Mouse (Mus musculus) CH12.LX (cell line): ENCODE results near the gene Dnase2b. TPM values are rescaled to one million over a fixed set of nuclear protein-coding genes. Genes with fewer than 3 reads are reported as not detected.
A peak's percentile ranks its signal among the peaks of the same experiment; 100 is the strongest.

ENCODE experiments used
- DNase-seq: peaks from one replicate; pipeline ENCODE4 v3.0.0-alpha.2; 2013; ENCODE audit errors: extremely low read depth
- H3K27ac ChIP-seq: 2 replicates; pipeline ENCODE4 v1.5.1; 2012; ENCODE audit warnings: low read depth, mild to moderate bottlenecking, control low read depth, moderate library complexity; ENCODE audit not compliant: insufficient read depth
- H3K27me3 ChIP-seq: replicated peaks from 2 replicates; pipeline ENCODE3; 2012; ENCODE audit warnings: inconsistent platforms
- H3K36me3 ChIP-seq, 2 experiments: replicated peaks in 1 of 2; 2 replicates each; pipeline versions ENCODE3 to v1.6.1; 2012; ENCODE audit warnings: inconsistent platforms in 1 of 2, low read length in 1 of 2, mild to moderate bottlenecking in 1 of 2, mixed read lengths in 1 of 2, moderate library complexity in 1 of 2; ENCODE audit not compliant: control insufficient read depth in 1 of 2, insufficient read depth in 1 of 2
- H3K4me1 ChIP-seq, 2 experiments: 2 replicates each; pipeline ENCODE4 v1.6.1; 2012; ENCODE audit warnings: inconsistent platforms in 1 of 2, moderate library complexity in 1 of 2; ENCODE audit not compliant: insufficient read depth in 2 of 2, control insufficient read depth in 1 of 2
- H3K4me2 ChIP-seq: 2 replicates; pipeline ENCODE4 v1.6.1; 2012; ENCODE audit warnings: low read depth, mild to moderate bottlenecking, control low read depth; ENCODE audit not compliant: poor library complexity, insufficient read depth, severe bottlenecking
- H3K4me3 ChIP-seq, 3 experiments: fragments of 150-350 bp in 1 of 3; sonication (generic) in 1 of 3; replicated peaks in 1 of 3; 2 replicates each; pipeline versions ENCODE3 to v1.5.1; 2011 to 2012; ENCODE audit warnings: low read depth in 2 of 3, low read length in 2 of 3, mild to moderate bottlenecking in 2 of 3, moderate library complexity in 2 of 3, control low read depth in 1 of 3, improper control_type of control experiment in 1 of 3, inconsistent platforms in 1 of 3, mixed read lengths in 1 of 3; ENCODE audit not compliant: poor library complexity in 1 of 3
- H3K79me2 ChIP-seq: replicated peaks from 2 replicates; pipeline ENCODE4 v1.6.1; 2012; ENCODE audit warnings: mild to moderate bottlenecking, moderate library complexity; ENCODE audit not compliant: control insufficient read depth, poor library complexity, insufficient read depth, severe bottlenecking; ENCODE audit errors: extremely low read depth
- H3K9ac ChIP-seq: 2 replicates; pipeline ENCODE4 v1.6.1; 2012; ENCODE audit warnings: low read depth, mild to moderate bottlenecking, control low read depth, moderate library complexity; ENCODE audit not compliant: insufficient read depth
- H3K9me3 ChIP-seq: replicated peaks from 2 replicates; pipeline ENCODE3; 2012; ENCODE audit warnings: low read length, inconsistent platforms, mixed read lengths
- BHLHE40 ChIP-seq: IDR thresholded peaks from 2 replicates; pipeline ENCODE4 v1.6.1; 2011; ENCODE audit warnings: mild to moderate bottlenecking, low read depth, low read length, improper control_type of control experiment
- CHD1 ChIP-seq: IDR thresholded peaks from 2 replicates; pipeline ENCODE4 v1.6.1; 2012; ENCODE audit warnings: low read depth, low read length, improper control_type of control experiment, inconsistent platforms
- CHD2 ChIP-seq: IDR thresholded peaks from 2 replicates; pipeline ENCODE4 v1.6.1; 2011; ENCODE audit warnings: low read length, improper control_type of control experiment
- CTCF ChIP-seq, 2 experiments: IDR thresholded peaks in 1 of 2; conservative IDR thresholded peaks in 1 of 2; 2 replicates each; pipeline ENCODE4 v1.5.1; 2011 to 2012; ENCODE audit warnings: low read depth in 2 of 2, low read length in 2 of 2, improper control_type of control experiment in 1 of 2, inconsistent platforms in 1 of 2, mild to moderate bottlenecking in 1 of 2, moderate library complexity in 1 of 2
- E2F4 ChIP-seq: IDR thresholded peaks from 2 replicates; pipeline ENCODE4 v1.6.1; 2011; ENCODE audit warnings: low read depth, low read length, improper control_type of control experiment; ENCODE audit not compliant: insufficient replicate concordance
- EP300 ChIP-seq: IDR thresholded peaks from 2 replicates; pipeline ENCODE4 v1.6.1; 2011; ENCODE audit warnings: low read length, improper control_type of control experiment
- ETS1 ChIP-seq: conservative IDR thresholded peaks from 2 replicates; pipeline ENCODE4 v1.6.1; 2012; ENCODE audit warnings: low read depth, mild to moderate bottlenecking, inconsistent platforms, low read length, improper control_type of control experiment, moderate library complexity
- GABPA ChIP-seq: IDR thresholded peaks from 2 replicates; pipeline ENCODE4 v1.6.1; 2012; ENCODE audit warnings: low read depth, low read length, improper control_type of control experiment, inconsistent platforms; ENCODE audit not compliant: insufficient replicate concordance
- HCFC1 ChIP-seq: IDR thresholded peaks from 2 replicates; pipeline ENCODE4 v1.6.1; 2012; ENCODE audit warnings: low read depth, mild to moderate bottlenecking, inconsistent platforms, low read length, improper control_type of control experiment
- IRF4 ChIP-seq: IDR thresholded peaks from 2 replicates; pipeline ENCODE4 v1.6.1; 2014; ENCODE audit warnings: low read depth, mild to moderate bottlenecking, inconsistent platforms, low read length, improper control_type of control experiment
- JUN ChIP-seq: IDR thresholded peaks from 2 replicates; pipeline ENCODE4 v1.6.1; 2011; ENCODE audit warnings: low read depth, mild to moderate bottlenecking, low read length, improper control_type of control experiment, moderate library complexity; ENCODE audit not compliant: insufficient read depth
- JUND ChIP-seq: conservative IDR thresholded peaks from 2 replicates; pipeline ENCODE4 v1.6.1; 2011; ENCODE audit warnings: low read depth, low read length, improper control_type of control experiment
- KAT2A ChIP-seq: IDR thresholded peaks from 2 replicates; pipeline ENCODE4 v1.6.1; 2012; ENCODE audit warnings: low read length, improper control_type of control experiment, inconsistent platforms; ENCODE audit not compliant: insufficient replicate concordance
- MAX ChIP-seq: IDR thresholded peaks from 2 replicates; pipeline ENCODE4 v1.6.1; 2011; ENCODE audit warnings: low read length, improper control_type of control experiment
- MAZ ChIP-seq: IDR thresholded peaks from 2 replicates; pipeline ENCODE4 v1.6.1; 2012; ENCODE audit warnings: low read depth, mild to moderate bottlenecking, inconsistent platforms, low read length, improper control_type of control experiment, moderate library complexity
- MXI1 ChIP-seq: IDR thresholded peaks from 2 replicates; pipeline ENCODE4 v1.6.1; 2011; ENCODE audit warnings: mild to moderate bottlenecking, low read depth, low read length, improper control_type of control experiment
- MYC ChIP-seq: IDR thresholded peaks from 2 replicates; pipeline ENCODE4 v1.6.1; 2011; ENCODE audit warnings: low read depth, mild to moderate bottlenecking, improper control_type of control experiment, low read length
- NELFE ChIP-seq: IDR thresholded peaks from 2 replicates; pipeline ENCODE4 v1.6.1; 2011; ENCODE audit warnings: low read depth, low read length, improper control_type of control experiment
- NRF1 ChIP-seq: IDR thresholded peaks from 2 replicates; pipeline ENCODE4 v1.6.1; 2014; ENCODE audit warnings: low read depth, mild to moderate bottlenecking, inconsistent platforms, low read length, improper control_type of control experiment, moderate library complexity
- PAX5 ChIP-seq: IDR thresholded peaks from 2 replicates; pipeline ENCODE4 v1.6.1; 2012; ENCODE audit warnings: low read length, inconsistent platforms, mixed read lengths
- POLR2A ChIP-seq: IDR thresholded peaks from 2 replicates; pipeline ENCODE4 v1.6.1; 2011; ENCODE audit warnings: low read depth, mild to moderate bottlenecking, improper control_type of control experiment, low read length
- RAD21 ChIP-seq: IDR thresholded peaks from 2 replicates; pipeline ENCODE4 v1.6.1; 2011; ENCODE audit warnings: low read depth, mild to moderate bottlenecking, low read length, improper control_type of control experiment, moderate library complexity
- RCOR1 ChIP-seq: conservative IDR thresholded peaks from 2 replicates; pipeline ENCODE4 v1.6.1; 2012; ENCODE audit warnings: low read depth, mild to moderate bottlenecking, inconsistent platforms, low read length, improper control_type of control experiment
- SIN3A ChIP-seq: IDR thresholded peaks from 2 replicates; pipeline ENCODE4 v1.6.1; 2012; ENCODE audit warnings: low read length, improper control_type of control experiment, inconsistent platforms
- TBP ChIP-seq: conservative IDR thresholded peaks from 2 replicates; pipeline ENCODE4 v1.6.1; 2011; ENCODE audit warnings: low read depth, low read length, improper control_type of control experiment
- TCF12 ChIP-seq: IDR thresholded peaks from 2 replicates; pipeline ENCODE4 v1.6.1; 2014; ENCODE audit warnings: low read depth, mild to moderate bottlenecking, inconsistent platforms, low read length, improper control_type of control experiment
- UBTF ChIP-seq: IDR thresholded peaks from 2 replicates; pipeline ENCODE4 v1.6.1; 2012; ENCODE audit warnings: low read depth, mild to moderate bottlenecking, inconsistent platforms, low read length, improper control_type of control experiment, moderate library complexity
- USF2 ChIP-seq: conservative IDR thresholded peaks from 2 replicates; pipeline ENCODE4 v1.6.1; 2011; ENCODE audit warnings: low read depth, low read length, improper control_type of control experiment
- ZKSCAN1 ChIP-seq: IDR thresholded peaks from 2 replicates; pipeline ENCODE4 v1.6.1; 2012; ENCODE audit warnings: low read depth, inconsistent platforms, low read length, improper control_type of control experiment, borderline replicate concordance
- dilution Hi-C: fragments of 300-500 bp; cut with MboI; formaldehyde crosslinking; loops from 2 replicates; pipeline ENCODE4 v1.14.3; 2020; ENCODE audit warnings: low sequenced_read_pairs; ENCODE audit not compliant: extremely low pct_unique_long_range_greater_than_20kb, extremely low pct_ligation_motif_present
- in situ Hi-C: fragments of 300-500 bp; cut with MboI; formaldehyde crosslinking; loops from 3 replicates; pipeline ENCODE4 v1.14.3; 2019; ENCODE audit warnings: low sequenced_read_pairs, low pct_ligation_motif_present, low pct_unique_long_range_greater_than_20kb, mixed read lengths
- polyA plus RNA-seq: library from polyadenylated mRNA; unstranded; fragments of >175 nt; gene quantifications from 2 replicates; pipeline ENCODE4 v1.2.1, GENCODE M21; 2012; ENCODE audit warnings: low read depth; ENCODE audit not compliant: insufficient read length
- total RNA-seq, 2 experiments: library from RNA; depleted of rRNA; stranded (reverse); fragments of 300-350 nt in 1 of 2; fragments of >200 nt in 1 of 2; gene quantifications; 2 replicates each; pipeline ENCODE4 v1.2.3; 2012 to 2014

The Dnase2b gene
- total and polyA plus RNA-seq, 3 experiments, result not detected

DNA sequence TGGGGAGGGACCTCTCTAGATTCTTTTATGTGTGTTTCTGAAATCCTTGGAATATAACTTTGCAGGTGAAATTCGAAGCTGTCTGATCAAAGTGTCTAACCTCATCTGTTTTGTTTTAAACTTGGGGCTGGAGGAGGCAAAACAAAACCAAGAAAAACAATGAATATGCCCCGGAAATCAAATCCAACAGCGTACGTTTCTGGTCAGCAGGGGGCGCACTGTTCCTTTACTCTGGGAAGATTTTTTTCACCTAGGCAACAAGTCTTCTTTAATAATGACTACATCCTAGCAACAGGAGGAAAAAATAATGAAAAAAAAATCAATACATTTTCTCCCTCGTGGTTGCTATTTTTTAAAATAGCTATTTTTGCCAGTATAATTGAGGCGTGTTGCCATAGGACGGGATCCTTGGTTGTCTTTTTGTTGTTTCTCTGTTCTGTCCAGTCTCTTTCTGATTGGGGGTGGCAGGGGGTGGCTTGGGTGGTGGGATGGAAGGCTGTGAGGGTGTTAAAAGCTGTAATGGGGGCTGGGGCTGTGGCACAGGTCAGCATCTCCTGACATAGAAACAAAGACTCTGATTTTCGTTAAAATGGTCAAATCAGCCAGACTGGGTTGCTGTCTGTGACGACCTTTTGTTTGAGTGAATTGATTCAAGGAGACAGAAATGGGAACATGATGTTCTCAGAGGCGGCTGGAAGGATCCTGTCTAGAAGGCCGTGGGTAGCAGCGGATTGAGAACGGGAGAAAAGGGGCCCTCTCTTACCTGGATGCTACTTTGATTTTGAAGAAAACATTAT, 50.9 kb downstream of the Dnase2b start (continued):
- TF ChIP-seq ETS1 (no peak), GABPA (no peak), BHLHE40 (no peak), MYC (no peak; the same call in 1 of the 2 replicates), SIN3A (no peak), POLR2A (no peak), MAX (no peak), MXI1 (no peak), HCFC1 (no peak), KAT2A (no peak), UBTF (no peak), CHD1 (no peak), JUN (no peak), RAD21 (peak; percentile 92), CHD2 (peak; percentile 89), TCF12 (no peak), JUND (0 out of 2 replicates have a peak, but pooled peaks have one; percentile 41), ZKSCAN1 (no peak), EP300 (no peak), NRF1 (no peak), RCOR1 (no peak)
- TF ChIP-seq, all 38 proteins: peak for 11

DNA sequence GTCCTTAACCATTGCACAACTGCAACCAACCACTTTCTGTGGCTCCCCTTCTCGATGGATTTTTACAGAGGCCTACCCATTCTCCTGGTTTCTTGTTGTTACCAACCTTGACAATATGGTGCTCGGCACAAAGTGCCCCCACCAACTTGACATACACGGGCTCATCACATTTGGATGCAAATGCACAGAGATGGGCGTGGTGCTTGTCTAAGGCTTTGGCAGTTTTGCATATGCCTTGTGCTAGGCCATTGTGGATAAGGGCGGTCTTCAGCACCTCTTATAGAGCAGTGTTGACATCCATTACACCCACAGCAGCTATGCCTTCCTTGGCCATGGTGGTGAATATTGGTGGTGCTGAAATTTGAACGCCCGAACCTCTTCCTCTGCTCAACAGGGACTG, 52.5 kb downstream of the Dnase2b start:
- H3K27ac ChIP-seq, result no peak overlapping the region
- H3K79me2 ChIP-seq, result no peaks in the 10 kb centered on the region
- no peak overlapping the region for H3K4me3 ChIP-seq
- DNase-seq, result no peak
- no peaks in the 10 kb centered on the region for H3K36me3 ChIP-seq
- no peak overlapping the region for H3K4me2 ChIP-seq
- in situ Hi-C loops (no loop called here), dilution Hi-C loops (no loop called here)
- H3K27me3 ChIP-seq, result no peaks in the 10 kb centered on the region
- H3K9ac ChIP-seq, result no peak overlapping the region
- no peaks in the 10 kb centered on the region for H3K9me3 ChIP-seq
- TF ChIP-seq NELFE (no peak), JUND (no peak), E2F4 (no peak), RCOR1 (no peak), CHD1 (no peak), KAT2A (no peak), JUN (no peak), UBTF (no peak), CHD2 (no peak), IRF4 (no peak), CTCF (conservative IDR thresholded peaks at IDR 0.05 in 1 of 2, IDR thresholded peaks at IDR 0.05 in 1 of 2; ENCODE audit: low read depth in 2 of 2, low read length in 2 of 2) (no peak), PAX5 (no peak), NRF1 (no peak), TBP (no peak), MAX (no peak), USF2 (no peak), RAD21 (no peak), MXI1 (no peak), MAZ (no peak)
- TF ChIP-seq, all 38 proteins: peak for 0
- peaks cover 6 to 10% of the 10 kb centered on the region in 2 experiments for H3K4me1 ChIP-seq
